Mouse (Mus musculus) forebrain, embryonic 16.5 days (tissue): ENCODE measurements around the gene Ncoa4. TPM values are rescaled to one million over a fixed set of nuclear protein-coding genes. Genes with fewer than 3 reads are reported as not detected.
"Not testable (repeated sequence)": the region's sequence is repeated elsewhere in the genome, so short reads cannot be mapped to it uniquely, and the experiment has no call there.

ENCODE experiments used
- ATAC-seq: fragments of 200-750 bp; cut with Nextera tagmentation; 2 replicates; pipeline ENCODE4 v1.8.0; 2017; ENCODE audit warnings: mild to moderate bottlenecking, moderate library complexity
- H3K27ac ChIP-seq: fragments of 300-500 bp; sonication (generic); 2 replicates; pipeline ENCODE4 v1.5.1; 2014; ENCODE audit warnings: low read length, control low read depth
- H3K27me3 ChIP-seq: fragments of 300-500 bp; sonication (generic); replicated peaks from 2 replicates; pipeline ENCODE4 v1.6.1; 2014; ENCODE audit warnings: low read length; ENCODE audit not compliant: control insufficient read depth, insufficient read depth
- H3K36me3 ChIP-seq: fragments of 300-500 bp; sonication (generic); 2 replicates; pipeline ENCODE4 v1.6.1; 2014; ENCODE audit not compliant: control insufficient read depth, insufficient read depth
- H3K4me1 ChIP-seq: fragments of 300-500 bp; sonication (generic); replicated peaks from 2 replicates; pipeline ENCODE4 v1.6.1; 2014; ENCODE audit warnings: low read length; ENCODE audit not compliant: control insufficient read depth, insufficient read depth
- H3K4me2 ChIP-seq: fragments of 300-500 bp; sonication (generic); 2 replicates; pipeline ENCODE4 v1.6.1; 2014; ENCODE audit warnings: mild to moderate bottlenecking, low read length, control low read depth
- H3K4me3 ChIP-seq: fragments of 300-500 bp; sonication (generic); replicated peaks from 2 replicates; pipeline ENCODE4 v1.5.1; 2014; ENCODE audit warnings: mild to moderate bottlenecking, low read length, control low read depth
- H3K9ac ChIP-seq: fragments of 300-500 bp; sonication (generic); replicated peaks from 2 replicates; pipeline ENCODE4 v1.6.1; 2014; ENCODE audit warnings: low read depth, low read length, control low read depth
- H3K9me3 ChIP-seq: fragments of 300-500 bp; sonication (generic); 2 replicates; pipeline ENCODE4 v1.6.1; 2016; ENCODE audit warnings: low read length; ENCODE audit not compliant: control insufficient read depth
- WGBS: fragments of 180-500 bp; shearing (Covaris S2); extraction: QIAGEN DNeasy Blood & Tissue Kit; methylation state at CpG from one replicate; pipeline ENCODE4 v1.1.7; 2014; 5-methylcytosine and 5-hydroxymethylcytosine counted together
- polyA plus RNA-seq: library from polyadenylated mRNA; unstranded; fragments of >200 nt; fragmentation: Nextera tagmentation; extraction: Ambion mirVana; gene quantifications from 2 replicates; pipeline ENCODE4 v1.2.1, GENCODE M21; 2015

Ncoa4 gene
- 115 and 132 TPM in 2 replicates for polyA plus RNA-seq

DNA sequence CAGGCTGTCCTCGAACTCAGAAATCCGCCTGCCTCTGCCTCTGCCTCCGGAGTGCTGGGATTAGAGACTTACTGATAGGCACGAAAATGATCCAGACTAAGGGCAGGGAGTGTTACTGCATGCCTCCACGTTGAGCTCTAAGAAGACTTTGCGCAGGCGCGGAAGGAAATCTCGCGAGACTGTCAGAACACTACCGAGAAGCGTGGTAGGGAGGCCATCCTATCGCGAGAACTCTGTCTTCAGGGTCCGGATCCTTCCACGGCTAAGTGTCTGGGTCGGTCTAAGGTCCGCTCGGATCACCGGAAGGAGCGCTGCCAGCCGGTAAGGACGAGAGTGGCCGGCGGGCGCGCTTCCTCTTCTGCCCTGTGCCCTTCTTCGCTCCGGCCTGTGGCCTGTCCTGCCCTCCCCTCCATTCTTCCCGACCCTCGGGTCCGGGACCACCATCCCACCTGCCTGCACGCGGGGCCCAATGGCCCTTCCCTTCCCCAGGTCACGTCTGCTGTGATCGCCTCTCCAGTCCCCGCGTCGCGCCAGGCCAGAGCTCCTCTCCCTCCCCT lies at the start of gene Ncoa4:
TSS of gene Ncoa4 (plus strand) at position 176 of the 557 bp plus-strand sequence.
- WGBS, result under 1% methylated on average over 39 of the region's 40 CpGs
- Histone ChIP-seq H3K9ac (peak within 1 kb of the TSS; percentile 98), H3K27me3 (no peaks in the 10 kb centered on the region), H3K36me3 (no peaks in the 10 kb centered on the region), H3K4me2 (peak within 1 kb of the TSS; percentile 99), H3K27ac (peak within 1 kb of the TSS; percentile 75), H3K9me3 (no peaks in the 10 kb centered on the region), H3K4me3 (peak within 1 kb of the TSS; percentile 98), H3K4me1 (peaks cover 20% of the 10 kb centered on the region)
- peak; percentile 99 for ATAC-seq

DNA sequence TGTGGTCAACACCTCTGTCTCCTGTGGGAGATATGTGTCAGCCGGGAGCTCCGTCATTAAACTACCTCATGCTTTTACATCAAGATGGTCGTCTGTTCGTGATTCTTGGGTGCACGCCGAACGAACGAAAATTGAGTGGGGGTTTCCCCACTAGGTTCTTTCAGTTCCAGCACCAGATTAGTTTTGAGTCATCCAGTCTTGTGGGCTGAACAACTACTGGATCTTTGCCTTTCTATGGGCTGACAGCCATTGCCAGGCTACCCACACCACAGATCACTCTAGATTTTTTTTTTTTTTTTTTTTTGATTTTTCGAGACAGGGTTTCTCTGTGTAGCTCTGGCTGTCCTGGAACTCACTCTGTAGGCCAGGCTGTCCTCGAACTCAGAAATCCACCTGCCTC lies 47.5 kb upstream of the Ncoa4 start:
- not testable (repeated sequence) for H3K4me1 ChIP-seq, H3K9ac ChIP-seq, H3K4me3 ChIP-seq, H3K36me3 ChIP-seq, H3K27me3 ChIP-seq, H3K4me2 ChIP-seq, H3K27ac ChIP-seq, H3K9me3 ChIP-seq, ATAC-seq
- 94% methylated on average over 10 of the region's 10 CpGs for WGBS

GRCm38 (mm10) chr14:32120940-32121919 lies 38.4 kb upstream of the Ncoa4 start:
- Histone ChIP-seq H3K9me3 (no peaks in the 10 kb centered on the region), H3K4me3 (no peak overlapping the region), H3K36me3 (no peaks in the 10 kb centered on the region), H3K4me2 (no peak overlapping the region), H3K27me3 (no peaks in the 10 kb centered on the region), H3K27ac (no peak overlapping the region), H3K9ac (no peak overlapping the region), H3K4me1 (no peaks in the 10 kb centered on the region)
- 79% methylated on average over 11 of the region's 11 CpGs for WGBS
- ATAC-seq, result no peak

- Histone ChIP-seq H3K27ac (no peak overlapping the region), H3K4me1 (no peaks in the 10 kb centered on the region), H3K9ac (no peak overlapping the region), H3K27me3 (no peaks in the 10 kb centered on the region), H3K9me3 (no peaks in the 10 kb centered on the region), H3K4me2 (no peak overlapping the region), H3K36me3 (no peaks in the 10 kb centered on the region), H3K4me3 (no peak overlapping the region)
- no peak for ATAC-seq
- 54% methylated on average over 2 of the region's 2 CpGs for WGBS
These were observed 37.7 kb upstream of the Ncoa4 start for GRCm38 (mm10) chr14:32121920-32122315.

DNA sequence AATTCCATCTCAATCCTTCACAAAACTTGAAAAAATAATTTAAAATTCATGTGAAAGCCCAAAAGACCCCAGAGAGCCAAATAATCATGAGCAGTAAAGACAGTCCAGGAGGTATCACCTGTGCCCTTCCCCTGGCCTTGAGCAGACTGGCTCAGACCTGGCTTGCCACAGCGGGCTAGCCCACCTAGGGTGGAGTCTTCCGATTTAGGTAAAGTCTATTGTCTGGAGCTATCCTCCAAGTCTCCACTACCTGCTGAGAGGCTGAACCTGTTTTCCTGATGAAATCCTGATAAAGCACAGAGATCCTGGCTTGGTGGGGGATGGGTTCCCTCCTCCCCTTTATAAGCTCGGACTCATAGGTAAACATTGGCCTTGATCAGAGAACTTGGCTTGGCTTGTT lies 35.4 kb upstream of the Ncoa4 start:
- Histone ChIP-seq H3K4me2 (no peak overlapping the region), H3K4me3 (no peak overlapping the region), H3K36me3 (no peaks in the 10 kb centered on the region), H3K27ac (no peak overlapping the region), H3K9ac (no peak overlapping the region), H3K9me3 (no peaks in the 10 kb centered on the region), H3K4me1 (no peaks in the 10 kb centered on the region), H3K27me3 (no peaks in the 10 kb centered on the region)
- ATAC-seq, result no peak
- 58% methylated on average over 3 of the region's 3 CpGs for WGBS

- H3K9me3 ChIP-seq, H3K27me3 ChIP-seq, H3K4me2 ChIP-seq, H3K27ac ChIP-seq, H3K4me3 ChIP-seq, H3K9ac ChIP-seq, H3K36me3 ChIP-seq, ATAC-seq, H3K4me1 ChIP-seq: not testable (repeated sequence)
- 87% methylated on average over 5 of the region's 5 CpGs for WGBS
These were observed 34.4 kb upstream of the Ncoa4 start for GRCm38 (mm10) chr14:32125256-32125655.

- no peaks in the 10 kb centered on the region for H3K36me3 ChIP-seq
- no peaks in the 10 kb centered on the region for H3K27me3 ChIP-seq
- no peaks in the 10 kb centered on the region for H3K4me1 ChIP-seq
- H3K27ac ChIP-seq, result no peak overlapping the region
- WGBS, result 83% methylated on average over 5 of the region's 5 CpGs
- no peak overlapping the region for H3K9ac ChIP-seq
- no peaks in the 10 kb centered on the region for H3K9me3 ChIP-seq
- no peak overlapping the region for H3K4me2 ChIP-seq
- no peak overlapping the region for H3K4me3 ChIP-seq
- ATAC-seq, result no peak
These were observed 31.3 kb upstream of the Ncoa4 start for GRCm38 (mm10) chr14:32128409-32128808.

GRCm38 (mm10) chr14:32131836-32132235 lies 27.8 kb upstream of the Ncoa4 start:
- no peak for ATAC-seq
- Histone ChIP-seq H3K4me1 (no peaks in the 10 kb centered on the region), H3K9ac (no peak overlapping the region), H3K27me3 (no peaks in the 10 kb centered on the region), H3K9me3 (no peaks in the 10 kb centered on the region), H3K27ac (no peak overlapping the region), H3K36me3 (no peaks in the 10 kb centered on the region), H3K4me3 (no peak overlapping the region), H3K4me2 (no peak overlapping the region)
- 89% methylated on average over 4 of the region's 4 CpGs for WGBS

DNA sequence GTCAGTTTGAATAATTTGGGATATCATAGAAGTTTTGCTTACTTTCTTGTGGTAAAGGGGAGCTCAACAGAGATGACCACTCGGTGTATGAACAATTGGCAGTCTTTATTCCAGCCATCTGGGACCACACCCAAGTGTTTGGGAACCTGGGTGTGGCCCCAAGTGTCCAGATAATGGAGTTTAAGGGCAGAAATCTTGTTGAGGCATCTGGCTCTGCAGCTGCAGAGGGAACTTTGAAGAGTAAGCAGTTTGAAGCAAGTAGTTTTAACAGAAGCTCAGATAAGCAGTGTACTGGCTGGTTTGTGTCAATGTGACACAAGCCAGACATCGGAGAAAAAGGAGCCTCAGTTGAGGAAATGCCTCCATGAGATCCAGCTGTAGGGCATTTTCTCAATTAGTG lies 25.4 kb upstream of the Ncoa4 start:
- no peak overlapping the region for H3K27ac ChIP-seq
- no peaks in the 10 kb centered on the region for H3K27me3 ChIP-seq
- ATAC-seq, result no peak
- H3K4me3 ChIP-seq, result no peak overlapping the region
- H3K9ac ChIP-seq, result no peak overlapping the region
- H3K36me3 ChIP-seq, result no peaks in the 10 kb centered on the region
- H3K4me2 ChIP-seq, result no peak overlapping the region
- no peaks in the 10 kb centered on the region for H3K9me3 ChIP-seq
- 85% methylated on average over 2 of the region's 2 CpGs for WGBS
- H3K4me1 ChIP-seq, result no peaks in the 10 kb centered on the region
